Mouse (Mus musculus) spleen, adult 18-20 months (tissue): ENCODE results near the gene Mapk9.

Source experiments
- DNase-seq, 2 experiments: peaks; one replicate each; pipeline ENCODE4 v3.0.0; 2022; ENCODE audit warnings: mixed read lengths in 2 of 2

Gene Mapk9

DNA sequence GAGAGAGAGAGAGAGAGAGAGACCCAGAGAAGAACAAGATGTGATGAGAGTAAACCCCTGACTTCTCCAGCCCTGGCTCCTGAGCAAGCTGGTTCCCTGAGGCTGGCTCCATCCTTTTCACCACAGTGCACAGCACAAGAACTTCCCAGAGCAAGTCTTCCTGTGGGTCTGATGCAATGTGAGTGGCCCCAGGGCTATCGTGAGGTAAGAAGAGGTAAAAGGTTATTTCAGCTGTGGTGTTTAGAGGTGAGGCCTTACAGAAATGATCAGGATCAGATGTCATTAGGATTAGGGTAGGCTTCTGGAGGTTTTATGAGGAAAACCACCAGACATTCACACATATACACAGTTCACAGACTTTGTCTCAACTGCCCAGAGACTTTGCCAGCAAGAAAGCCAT lies 4.7 kb upstream of the Mapk9 start:
- DNase-seq, result no peak

DNA sequence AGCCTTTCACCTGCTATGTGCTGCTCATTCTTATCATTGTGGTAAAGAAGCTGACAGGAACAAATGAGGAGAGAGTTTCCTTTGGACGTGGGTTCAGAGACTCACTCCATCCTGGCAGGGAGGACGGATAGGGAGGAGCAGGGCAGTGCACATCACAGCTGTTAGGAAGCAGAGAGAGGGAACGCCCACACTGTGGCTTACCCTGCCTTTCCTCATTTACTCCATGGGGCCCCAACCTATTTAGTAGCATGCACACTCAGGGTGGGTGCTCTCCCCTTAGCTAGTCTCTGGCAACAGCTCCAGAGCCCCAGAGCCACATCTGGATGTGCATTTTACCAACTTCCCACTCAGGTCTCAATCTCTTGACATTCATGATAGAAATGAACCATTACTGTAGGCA lies 3.8 kb upstream of the Mapk9 start:
- DNase-seq, result no peak

- no peak for DNase-seq
These were observed 2.2 kb upstream of the Mapk9 start for GRCm38 (mm10) chr11:49844311-49844710.

DNA sequence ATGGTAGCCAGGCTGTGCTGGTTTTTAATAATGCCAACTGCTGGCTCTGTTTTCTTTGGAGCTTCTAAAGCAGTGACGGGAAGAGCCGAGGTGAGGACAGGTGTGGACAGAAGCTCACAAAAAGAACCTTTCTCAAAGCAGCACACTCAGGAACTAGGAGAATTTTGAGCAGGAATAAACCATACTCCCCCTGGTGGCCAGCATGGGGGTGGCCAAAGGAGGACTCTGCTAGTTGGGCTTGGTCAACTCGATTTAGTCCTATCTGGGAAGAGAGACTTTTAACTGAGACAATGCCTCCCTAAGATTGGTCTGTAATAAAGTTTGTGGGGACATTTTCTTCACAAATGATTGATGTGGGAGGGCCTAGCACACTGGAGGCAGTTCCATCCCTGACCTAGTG lies 1.6 kb upstream of the Mapk9 start:
- peak; percentile 26 to 62 for DNase-seq

GRCm38 (mm10) chr11:49845958-49846357 lies 593 bp upstream of the Mapk9 start:
- DNase-seq, result peak in 1 of 2 experiments; percentile 15

DNA sequence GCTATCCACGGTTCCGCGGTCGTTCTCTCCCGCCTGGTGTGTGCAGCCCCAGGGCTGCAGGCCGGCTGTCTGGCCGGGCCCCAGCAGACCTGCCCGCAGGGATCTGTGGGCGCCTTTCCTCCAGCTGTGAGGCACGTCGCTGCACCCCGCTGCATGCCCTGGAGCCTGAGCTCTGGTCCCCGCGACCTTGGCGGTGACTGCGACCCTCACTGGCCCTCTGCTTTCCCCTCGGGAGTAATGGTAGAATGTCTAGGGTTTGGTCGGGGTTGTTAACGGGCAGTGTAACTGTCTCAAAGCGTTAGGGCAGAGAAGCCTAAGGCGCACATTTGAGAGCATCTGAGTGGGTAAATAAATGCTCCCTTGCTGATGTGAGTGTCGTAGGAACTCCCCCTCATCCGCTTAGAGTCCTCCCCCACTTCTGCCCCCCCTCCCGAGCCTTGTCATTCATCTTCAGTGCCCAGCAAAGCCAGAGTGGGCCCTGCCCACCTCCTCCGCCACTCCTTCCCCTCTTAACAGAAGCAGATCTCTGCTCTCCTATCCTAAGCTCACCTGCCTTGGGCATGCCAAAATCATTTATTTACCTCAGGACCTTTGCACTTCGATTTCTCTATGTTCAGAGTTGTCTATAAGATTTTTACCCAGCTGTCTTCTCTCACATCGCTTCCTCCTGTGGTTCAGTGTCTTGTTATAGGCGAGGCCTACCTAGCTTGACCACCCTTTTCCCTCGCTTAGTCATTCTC lies 690 bp downstream of the Mapk9 start:
- DNase-seq, result no peak

DNA sequence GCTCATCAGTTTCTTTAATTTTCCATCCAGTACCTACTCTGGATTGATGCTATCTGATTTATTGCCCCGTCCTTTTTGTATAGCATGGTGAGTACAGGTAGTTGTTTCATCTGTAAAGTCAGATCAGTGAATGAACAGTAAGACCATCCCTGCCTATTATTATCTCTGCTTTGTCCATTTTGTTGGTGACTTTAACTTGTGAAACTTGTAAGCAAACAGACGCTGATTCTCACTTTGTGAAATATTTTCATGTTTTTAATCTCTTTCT lies 1.2 kb downstream of the Mapk9 start:
- no peak for DNase-seq

DNA sequence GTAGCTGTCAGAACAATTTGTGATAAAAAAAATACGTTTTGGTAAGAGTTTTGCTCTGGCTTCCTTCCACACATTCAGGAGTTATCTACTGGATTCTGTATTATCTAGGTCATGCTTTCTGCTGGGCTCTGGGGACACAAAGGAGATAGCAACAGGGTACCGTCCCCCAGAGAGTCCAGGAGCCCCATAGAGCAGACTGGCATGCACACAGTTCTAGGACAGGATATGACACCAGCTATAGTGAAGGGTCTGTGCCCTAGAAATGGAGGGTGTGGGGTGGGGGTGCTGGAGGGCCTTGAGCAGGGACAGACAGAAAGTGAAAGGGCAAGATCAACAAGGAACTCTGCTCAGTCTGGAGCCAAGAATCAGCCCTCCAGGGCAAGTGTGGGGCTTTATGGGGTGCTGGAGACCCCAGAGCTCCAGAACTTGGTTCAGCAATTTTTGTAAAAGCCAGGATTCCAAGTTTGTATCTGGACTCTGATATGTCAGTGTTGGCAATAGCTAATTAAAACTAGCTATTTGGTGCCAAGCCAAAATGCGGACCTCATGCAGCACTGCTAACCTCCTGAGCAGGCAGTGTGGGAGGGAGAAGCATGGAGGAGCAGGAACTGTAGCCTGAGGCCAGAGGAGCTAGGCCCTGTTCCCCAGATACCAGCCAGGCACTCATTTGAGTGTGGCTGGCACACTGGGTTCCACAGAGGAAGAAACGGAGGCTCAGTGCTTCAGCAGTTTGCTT lies 1.7 kb downstream of the Mapk9 start:
- DNase-seq, result no peak

- no peak for DNase-seq
These were observed 3.8 kb downstream of the Mapk9 start for GRCm38 (mm10) chr11:49850331-49850730.

GRCm38 (mm10) chr11:49855144-49855543 lies 8.6 kb downstream of the Mapk9 start:
- DNase-seq, result no peak

GRCm38 (mm10) chr11:49861139-49861538 lies 14.6 kb downstream of the Mapk9 start:
- no peak for DNase-seq

- no peak for DNase-seq
These were observed 17.4 kb downstream of the Mapk9 start for GRCm38 (mm10) chr11:49863926-49864325.

GRCm38 (mm10) chr11:49867320-49867719 lies 20.8 kb downstream of the Mapk9 start:
- no peak for DNase-seq

DNA sequence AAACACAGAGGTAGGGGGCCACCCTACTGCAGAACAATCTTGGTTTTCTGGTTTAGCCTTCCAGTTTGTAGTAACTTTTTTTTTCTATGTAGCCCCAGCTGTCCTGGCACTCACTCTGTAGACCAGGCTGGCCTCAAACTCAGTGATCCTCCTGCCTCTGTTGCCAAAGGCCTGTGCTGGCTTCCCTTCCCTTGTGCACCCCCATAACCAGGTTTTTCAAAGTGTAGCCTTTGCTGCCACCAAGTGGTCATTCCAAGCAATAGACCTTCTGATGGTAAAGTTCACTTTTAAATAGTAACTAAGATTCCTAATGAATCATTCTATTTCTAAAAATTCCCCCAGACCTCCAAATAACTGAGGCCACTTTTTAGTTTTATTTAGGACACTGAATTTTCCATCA lies 23.2 kb downstream of the Mapk9 start:
- peak in 1 of 2 experiments; percentile 44 for DNase-seq

GRCm38 (mm10) chr11:49871914-49872313 lies 25.4 kb downstream of the Mapk9 start:
- DNase-seq, result peak in 1 of 2 experiments; percentile 29

DNA sequence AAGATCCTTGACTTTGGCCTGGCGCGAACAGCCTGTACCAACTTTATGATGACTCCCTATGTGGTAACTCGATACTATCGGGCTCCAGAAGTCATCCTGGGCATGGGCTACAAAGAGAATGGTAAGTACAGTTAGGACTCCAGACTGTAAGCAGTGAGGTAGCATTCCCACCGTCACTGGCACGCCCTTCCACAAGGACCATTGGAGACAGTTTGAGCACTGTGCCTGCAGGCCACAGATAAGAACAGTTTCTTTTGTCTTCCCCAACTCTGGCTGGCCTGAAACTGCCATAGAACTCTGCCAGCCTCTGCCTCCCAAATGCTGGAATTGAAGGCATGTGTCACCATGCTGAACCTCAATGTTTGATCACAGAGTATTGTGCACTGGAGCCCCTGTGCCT lies 26.2 kb downstream of the Mapk9 start:
- DNase-seq, result no peak

- DNase-seq, result no peak
These were observed 30.6 kb downstream of the Mapk9 start for GRCm38 (mm10) chr11:49876948-49877817.

DNA sequence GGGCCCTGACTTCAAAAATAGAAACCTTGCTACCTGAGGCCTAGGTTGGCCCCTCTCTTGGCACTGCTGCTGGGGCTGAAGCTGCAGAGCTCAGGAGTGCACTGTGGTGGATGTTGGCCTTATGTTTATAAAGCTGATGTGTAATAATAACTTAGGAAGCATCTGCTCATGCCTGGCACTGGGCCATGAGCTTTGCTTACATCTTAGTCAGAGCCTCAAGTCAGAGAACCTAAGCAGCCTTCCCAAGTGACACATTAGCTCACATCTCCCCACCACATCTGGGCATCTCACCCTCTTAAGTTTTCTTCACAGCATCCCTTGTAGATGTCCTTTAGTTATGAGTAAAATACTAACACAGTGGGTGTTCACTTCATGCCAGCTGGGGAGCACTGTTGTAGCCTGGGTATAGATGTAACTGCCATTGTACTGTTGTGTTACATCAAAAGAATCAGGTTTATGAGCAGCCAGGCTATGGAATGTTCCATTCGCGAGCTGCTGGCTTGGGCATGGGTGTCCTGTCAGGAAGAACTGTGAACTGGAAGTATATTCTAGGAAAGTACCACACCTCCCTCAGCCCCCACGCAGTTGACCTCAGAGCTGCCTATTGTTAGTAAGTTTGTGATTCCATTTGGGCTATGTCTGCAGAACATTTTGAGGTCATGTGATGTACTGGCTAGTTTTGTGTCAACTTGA lies 33.5 kb downstream of the Mapk9 start:
- no peak for DNase-seq

- no peak for DNase-seq
These were observed 36.8 kb downstream of the Mapk9 start for GRCm38 (mm10) chr11:49883394-49883793.

DNA sequence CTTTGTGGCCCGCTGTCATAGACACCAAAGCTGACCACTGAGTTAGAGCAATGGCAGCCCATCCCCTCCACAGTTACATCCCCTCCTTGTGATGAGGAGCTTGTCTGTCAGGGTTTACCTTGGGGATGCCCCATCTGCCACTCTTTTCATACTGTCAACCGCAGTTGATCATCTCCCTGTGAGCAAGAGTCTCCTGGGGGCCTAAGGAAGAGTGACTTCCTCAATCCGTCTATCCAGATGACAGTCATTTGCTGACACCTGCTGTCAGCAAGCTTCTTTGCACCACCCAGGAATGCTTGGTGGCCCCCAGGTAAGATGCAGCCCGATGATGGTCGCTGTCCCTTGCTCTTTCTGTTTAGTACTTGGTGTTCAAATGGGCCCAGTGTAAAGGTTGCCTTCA lies 41.9 kb downstream of the Mapk9 start:
- no peak for DNase-seq

DNA sequence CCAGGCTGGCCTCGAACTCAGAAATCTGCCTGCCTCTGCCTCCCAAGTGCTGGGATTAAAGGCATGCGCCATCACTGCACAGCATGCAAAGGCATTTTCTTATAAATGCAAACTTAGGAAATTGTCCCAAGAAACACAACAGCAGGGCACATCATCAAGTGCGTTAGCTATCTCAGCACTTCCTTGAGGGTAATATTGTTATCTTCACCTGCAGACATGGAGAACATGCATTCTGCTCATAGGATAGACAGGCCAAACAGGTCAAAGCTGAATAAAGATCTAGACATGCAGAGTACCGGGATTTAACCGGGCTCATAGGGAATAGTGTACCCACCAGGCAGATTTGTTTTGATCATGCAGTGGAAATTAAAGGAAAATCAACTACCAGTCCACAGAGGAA lies 45.4 kb downstream of the Mapk9 start:
- no peak for DNase-seq

- no peak for DNase-seq
These were observed 47.3 kb downstream of the Mapk9 start for GRCm38 (mm10) chr11:49893806-49894205.

DNA sequence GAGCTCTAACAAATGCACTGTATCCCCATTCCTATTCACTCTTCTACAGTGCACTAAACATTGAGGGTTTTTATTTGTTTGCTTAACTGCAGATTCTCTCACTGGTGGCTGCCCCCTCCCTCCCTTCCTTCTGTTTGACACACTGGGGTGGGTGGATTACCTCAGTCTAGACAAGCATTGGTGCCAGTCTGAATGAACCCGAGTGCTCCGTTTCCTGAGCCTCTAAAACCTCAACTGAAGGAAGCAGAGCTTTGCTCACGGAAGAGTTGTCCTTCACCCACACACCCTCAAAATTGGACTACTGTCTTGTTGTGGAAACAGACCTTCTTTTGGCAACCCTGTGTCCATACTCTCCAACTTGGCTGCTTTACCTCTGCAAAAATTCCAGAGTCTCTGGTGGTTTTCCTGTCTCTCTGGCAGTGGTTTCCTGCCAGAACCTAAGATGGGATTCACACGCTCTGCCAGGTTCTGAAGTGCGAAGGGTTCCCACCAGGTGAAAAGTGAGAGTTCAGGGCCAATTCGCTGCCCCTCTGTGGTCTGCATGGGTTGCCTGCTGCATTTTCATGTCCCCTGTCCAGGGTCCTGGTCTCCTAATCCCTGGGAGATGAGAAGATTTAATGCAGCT lies 49.5 kb downstream of the Mapk9 start:
- no peak for DNase-seq
